Mouse (Mus musculus): ENCODE data around the gene G6pd2. TPM values are rescaled to one million over a fixed set of nuclear protein-coding genes. Genes with fewer than 3 reads are reported as not detected.

G6pd2 gene
- polyA plus RNA-seq (2012; rRNA removed; ENCODE audit: low replicate concordance): not detected in 2 replicates

DNA sequence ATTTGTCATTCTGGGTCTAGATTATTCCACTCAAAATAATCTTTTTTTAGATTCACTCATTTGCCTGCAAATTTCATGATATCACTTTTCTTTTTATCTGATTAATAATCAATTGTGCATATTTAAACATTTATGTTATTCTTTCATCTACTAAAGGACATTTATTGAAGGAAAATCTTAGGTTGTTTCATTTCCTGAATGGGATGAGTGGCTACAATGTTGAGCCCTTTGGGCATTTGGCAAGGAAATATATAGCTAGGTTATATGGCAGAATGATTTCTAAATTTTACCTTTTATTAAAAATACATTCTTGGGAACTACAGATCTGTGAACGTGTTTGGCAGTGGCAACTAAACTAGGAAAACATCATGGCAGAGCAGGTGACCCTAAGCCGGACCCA is at the start of gene G6pd2:
Gene G6pd2 (plus strand): TSS at position 301 of the 400 bp plus-strand sequence.

